Mouse (Mus musculus): ENCODE measurements around the gene Pxdc1. TPM values are rescaled to one million over a fixed set of nuclear protein-coding genes. Genes with fewer than 3 reads are reported as not detected.

Gene Pxdc1
- polyA plus RNA-seq, 1 experiment from 2014 or later = 24.8 TPM

- no peak for TF ChIP-seq CTCF (IDR thresholded peaks at IDR 0.05; ENCODE audit: low read depth)
- no peak for TF ChIP-seq EP300 (IDR thresholded peaks at IDR 0.05; ENCODE audit: low read depth)
- Histone ChIP-seq H3K9ac (replicated peaks) (no peak overlapping the region), H3K4me2 (ENCODE audit: low read depth, low read length) (no peak overlapping the region), H3K27me3 (ENCODE audit: insufficient read depth, low read length) (no peaks in the 10 kb centered on the region), H3K4me1 (ENCODE audit: insufficient read depth) (peaks cover under 1% of the 10 kb centered on the region; the same call in 1 of the 2 replicates), H3K9me3 (ENCODE audit: low read length) (no peaks in the 10 kb centered on the region), H3K4me3 (ENCODE audit: low read depth, low read length) (no peak overlapping the region), H3K36me3 (replicated peaks; ENCODE audit: insufficient read depth, low read length) (peaks cover 17% of the 10 kb centered on the region; the same call in 1 of the 2 replicates), H3K27ac (ENCODE audit: low read depth) (no peak overlapping the region)
- DNase-seq = no peak
- WGBS (ENCODE audit: insufficient replicate concordance) = 61% methylated on average over 2 of the region's 2 CpGs
- no peak for ATAC-seq
Measured at GRCm38 (mm10) chr13:34641066-34641465, 12.2 kb downstream of the Pxdc1 start.

DNA sequence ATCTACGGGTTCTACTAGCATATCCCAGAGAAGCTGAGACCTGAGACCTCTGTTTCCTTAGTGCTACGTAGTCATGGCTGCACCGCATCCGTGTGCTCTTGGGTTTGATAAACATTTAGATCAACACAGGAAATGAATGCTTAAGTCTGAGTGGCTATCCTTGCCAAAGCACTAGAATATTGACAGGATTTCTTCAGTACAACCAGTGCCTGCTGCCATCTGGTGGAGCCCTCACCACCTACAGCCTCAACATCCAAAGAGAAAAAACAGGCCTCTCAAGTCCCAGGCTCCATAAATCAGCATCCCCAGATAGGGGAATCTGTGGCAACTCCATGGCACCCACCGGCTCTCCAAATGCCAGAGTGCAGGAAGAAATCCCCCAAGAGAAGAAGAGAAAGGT is 17.3 kb downstream of the Pxdc1 start:
- Histone ChIP-seq H3K36me3 (replicated peaks; ENCODE audit: insufficient read depth, low read length) (peaks cover 32% of the 10 kb centered on the region), H3K4me2 (ENCODE audit: low read depth, low read length) (no peak overlapping the region), H3K9ac (replicated peaks) (no peak overlapping the region), H3K27ac (ENCODE audit: low read depth) (no peak overlapping the region), H3K4me3 (ENCODE audit: low read depth, low read length) (no peak overlapping the region), H3K4me1 (ENCODE audit: insufficient read depth) (no peaks in the 10 kb centered on the region), H3K9me3 (ENCODE audit: low read length) (no peaks in the 10 kb centered on the region), H3K27me3 (ENCODE audit: insufficient read depth, low read length) (no peaks in the 10 kb centered on the region)
- peak; percentile 66 for DNase-seq
- ATAC-seq = peak; percentile 56
- WGBS (ENCODE audit: insufficient replicate concordance) = 27% methylated on average over 5 of the region's 5 CpGs
- TF ChIP-seq EP300 (IDR thresholded peaks at IDR 0.05; ENCODE audit: low read depth) (no peak), CTCF (IDR thresholded peaks at IDR 0.05; ENCODE audit: low read depth) (peak; percentile 76)

DNA sequence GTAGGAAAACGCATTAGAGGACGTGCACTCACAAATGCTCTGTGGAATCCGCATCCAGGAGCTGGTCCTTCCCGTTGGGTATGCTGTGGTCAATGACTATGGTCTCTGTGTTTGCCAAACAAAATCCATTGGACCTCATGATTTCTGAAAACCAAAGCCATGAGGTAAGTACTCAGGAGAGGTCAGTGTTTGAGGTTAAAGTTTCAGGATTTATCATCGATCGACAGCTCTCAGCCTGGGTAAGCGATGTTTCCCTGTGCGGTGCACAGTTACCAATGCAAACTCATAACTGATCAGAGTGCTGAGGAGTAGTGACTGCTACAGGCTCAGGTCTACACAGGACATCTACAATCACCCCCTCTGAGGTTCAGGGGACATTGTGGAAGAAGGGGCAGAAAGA is 23.0 kb downstream of the Pxdc1 start:
- TF ChIP-seq EP300 (IDR thresholded peaks at IDR 0.05; ENCODE audit: low read depth) (no peak), CTCF (IDR thresholded peaks at IDR 0.05; ENCODE audit: low read depth) (no peak)
- ATAC-seq = peak; percentile 88

DNA sequence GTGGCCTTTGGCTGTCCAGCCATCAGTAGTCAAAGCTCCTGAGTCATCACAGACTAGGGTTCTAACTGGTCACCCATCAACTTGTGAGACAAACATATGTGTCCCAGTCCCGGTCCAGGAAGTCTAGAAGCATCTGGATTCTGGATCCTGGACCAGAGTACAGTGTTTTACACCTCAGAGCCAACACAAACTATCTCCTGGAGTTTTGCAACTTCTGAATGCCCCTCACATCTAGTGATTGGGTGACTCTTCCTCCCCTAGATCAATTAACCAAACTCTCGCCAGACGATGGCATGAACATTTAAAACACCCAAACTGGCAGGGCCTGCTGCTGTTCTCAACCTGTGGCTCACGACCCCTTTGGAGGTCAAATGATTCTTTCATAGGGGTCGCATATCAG is 23.5 kb downstream of the Pxdc1 start:
- peaks cover 11% of the 10 kb centered on the region for H3K4me1 ChIP-seq (ENCODE audit: insufficient read depth)
- ATAC-seq = peak; percentile 30; the same call in 1 of the 2 replicates
- no peak overlapping the region for H3K4me2 ChIP-seq (ENCODE audit: low read depth, low read length)
- H3K4me3 ChIP-seq (ENCODE audit: low read depth, low read length) = no peak overlapping the region
- 67% methylated on average over 5 of the region's 5 CpGs for WGBS (ENCODE audit: insufficient replicate concordance)
- no peak overlapping the region for H3K9ac ChIP-seq (replicated peaks)
- H3K36me3 ChIP-seq (replicated peaks; ENCODE audit: insufficient read depth, low read length) = peaks cover 24% of the 10 kb centered on the region
- no peaks in the 10 kb centered on the region for H3K9me3 ChIP-seq (ENCODE audit: low read length)
- H3K27me3 ChIP-seq (ENCODE audit: insufficient read depth, low read length) = no peaks in the 10 kb centered on the region
- no peak for TF ChIP-seq CTCF (IDR thresholded peaks at IDR 0.05; ENCODE audit: low read depth)
- no peak for TF ChIP-seq EP300 (IDR thresholded peaks at IDR 0.05; ENCODE audit: low read depth)
- peak overlapping the region; percentile 35; the same call in 1 of the 2 replicates for H3K27ac ChIP-seq (ENCODE audit: low read depth)
- no peak for DNase-seq

More for the DNA sequence above, 23.0 kb downstream of the Pxdc1 start:
- Histone ChIP-seq H3K27me3 (ENCODE audit: insufficient read depth, low read length) (no peaks in the 10 kb centered on the region), H3K4me2 (ENCODE audit: low read depth, low read length) (no peak overlapping the region), H3K36me3 (replicated peaks; ENCODE audit: insufficient read depth, low read length) (peaks cover 24% of the 10 kb centered on the region), H3K4me3 (ENCODE audit: low read depth, low read length) (no peak overlapping the region), H3K9me3 (ENCODE audit: low read length) (no peaks in the 10 kb centered on the region), H3K27ac (ENCODE audit: low read depth) (peak overlapping the region; percentile 51; the same call in 1 of the 2 replicates), H3K4me1 (ENCODE audit: insufficient read depth) (peaks cover 11% of the 10 kb centered on the region), H3K9ac (replicated peaks) (no peak overlapping the region)
- no peak for DNase-seq
- WGBS (ENCODE audit: insufficient replicate concordance) = 78% methylated on average over 8 of the region's 8 CpGs

DNA sequence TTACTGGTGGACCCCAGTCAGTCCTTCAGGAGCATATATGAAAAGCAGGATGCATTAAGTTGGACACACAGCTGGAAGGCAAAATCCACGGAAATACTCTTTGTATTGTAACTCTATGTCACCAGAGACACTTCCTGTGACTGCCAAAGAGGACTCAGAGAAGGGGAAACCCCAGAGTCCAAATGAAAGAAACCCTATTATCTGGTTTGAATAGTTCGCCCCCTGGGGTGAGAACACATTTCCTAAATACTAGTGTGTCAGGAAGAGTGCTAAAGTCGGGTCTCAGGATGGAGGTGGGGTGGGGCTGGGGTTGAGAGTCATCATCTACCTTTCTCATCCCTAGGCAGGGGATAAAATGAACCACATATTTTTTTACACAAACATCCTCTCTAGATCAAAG is 25.8 kb downstream of the Pxdc1 start:
- Histone ChIP-seq H3K9ac (replicated peaks) (no peak overlapping the region), H3K4me3 (ENCODE audit: low read depth, low read length) (no peak overlapping the region), H3K27ac (ENCODE audit: low read depth) (peak overlapping the region; percentile 66), H3K4me2 (ENCODE audit: low read depth, low read length) (no peak overlapping the region), H3K9me3 (ENCODE audit: low read length) (no peaks in the 10 kb centered on the region), H3K27me3 (ENCODE audit: insufficient read depth, low read length) (no peaks in the 10 kb centered on the region), H3K36me3 (replicated peaks; ENCODE audit: insufficient read depth, low read length) (peaks cover 15% of the 10 kb centered on the region; the same call in 1 of the 2 replicates), H3K4me1 (ENCODE audit: insufficient read depth) (peaks cover 11% of the 10 kb centered on the region)
- no peak for DNase-seq
- no peak for ATAC-seq
- TF ChIP-seq CTCF (IDR thresholded peaks at IDR 0.05; ENCODE audit: low read depth) (no peak), EP300 (IDR thresholded peaks at IDR 0.05; ENCODE audit: low read depth) (no peak)
- 25% methylated on average over 3 of the region's 3 CpGs for WGBS (ENCODE audit: insufficient replicate concordance)

DNA sequence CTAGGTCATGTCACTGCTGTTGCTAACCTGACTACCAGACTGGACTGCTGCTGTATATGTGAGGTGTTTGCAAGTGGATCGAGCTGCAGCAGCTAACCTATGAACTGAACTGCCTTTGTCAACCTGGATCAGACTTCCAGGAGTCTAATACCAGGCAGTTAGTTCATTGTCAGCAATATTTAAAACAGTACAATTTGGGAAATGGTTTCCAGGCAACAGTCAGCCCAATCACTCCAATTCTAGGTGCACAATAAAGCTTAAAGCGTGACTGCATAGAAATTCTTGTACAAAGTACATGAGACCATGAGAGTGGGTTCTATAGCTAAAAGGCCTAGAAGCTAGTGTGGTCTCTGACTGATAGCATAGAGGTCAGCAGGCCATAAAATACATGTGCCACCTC is 28.9 kb downstream of the Pxdc1 start:
- Histone ChIP-seq H3K9me3 (ENCODE audit: low read length) (no peaks in the 10 kb centered on the region), H3K9ac (replicated peaks) (no peak overlapping the region), H3K27ac (ENCODE audit: low read depth) (no peak overlapping the region), H3K4me3 (ENCODE audit: low read depth, low read length) (no peak overlapping the region), H3K4me1 (ENCODE audit: insufficient read depth) (peaks cover 4% of the 10 kb centered on the region), H3K36me3 (replicated peaks; ENCODE audit: insufficient read depth, low read length) (peaks cover 9% of the 10 kb centered on the region; the same call in 1 of the 2 replicates), H3K4me2 (ENCODE audit: low read depth, low read length) (no peak overlapping the region), H3K27me3 (ENCODE audit: insufficient read depth, low read length) (no peaks in the 10 kb centered on the region)
- DNase-seq (no peak), ATAC-seq (no peak)
- TF ChIP-seq EP300 (IDR thresholded peaks at IDR 0.05; ENCODE audit: low read depth) (no peak), CTCF (IDR thresholded peaks at IDR 0.05; ENCODE audit: low read depth) (no peak)
- 82% methylated on average over 2 of the region's 2 CpGs for WGBS (ENCODE audit: insufficient replicate concordance)

- Histone ChIP-seq H3K9ac (replicated peaks) (no peak overlapping the region), H3K4me3 (ENCODE audit: low read depth, low read length) (no peak overlapping the region), H3K4me1 (ENCODE audit: insufficient read depth) (no peaks in the 10 kb centered on the region), H3K27me3 (ENCODE audit: insufficient read depth, low read length) (no peaks in the 10 kb centered on the region), H3K4me2 (ENCODE audit: low read depth, low read length) (no peak overlapping the region), H3K9me3 (ENCODE audit: low read length) (no peaks in the 10 kb centered on the region), H3K36me3 (replicated peaks; ENCODE audit: insufficient read depth, low read length) (no peaks in the 10 kb centered on the region), H3K27ac (ENCODE audit: low read depth) (no peak overlapping the region)
- ATAC-seq = no peak
- WGBS (ENCODE audit: insufficient replicate concordance) = 67% methylated on average over 2 of the region's 2 CpGs
- no peak for DNase-seq
- no peak for TF ChIP-seq CTCF (IDR thresholded peaks at IDR 0.05; ENCODE audit: low read depth)
- no peak for TF ChIP-seq EP300 (IDR thresholded peaks at IDR 0.05; ENCODE audit: low read depth)
Measured at GRCm38 (mm10) chr13:34612402-34612801, 40.9 kb downstream of the Pxdc1 start.
